Mouse (Mus musculus) c-Kit-positive CD71-positive TER-119-positive erythroid progenitor cells, embryonic 14.5 days (primary cell): ENCODE data around the gene Trcg1.

Experiments
- DNase-seq: peaks from one replicate; pipeline ENCODE4 v3.0.0-alpha.2; 2013; ENCODE audit warnings: low spot score

The Trcg1 gene

GRCm38 (mm10) chr9:57233142-57233541 lies 3.2 kb upstream of the Trcg1 start:
- DNase-seq: no peak

GRCm38 (mm10) chr9:57233767-57234166 lies 2.6 kb upstream of the Trcg1 start:
- no peak for DNase-seq

DNA sequence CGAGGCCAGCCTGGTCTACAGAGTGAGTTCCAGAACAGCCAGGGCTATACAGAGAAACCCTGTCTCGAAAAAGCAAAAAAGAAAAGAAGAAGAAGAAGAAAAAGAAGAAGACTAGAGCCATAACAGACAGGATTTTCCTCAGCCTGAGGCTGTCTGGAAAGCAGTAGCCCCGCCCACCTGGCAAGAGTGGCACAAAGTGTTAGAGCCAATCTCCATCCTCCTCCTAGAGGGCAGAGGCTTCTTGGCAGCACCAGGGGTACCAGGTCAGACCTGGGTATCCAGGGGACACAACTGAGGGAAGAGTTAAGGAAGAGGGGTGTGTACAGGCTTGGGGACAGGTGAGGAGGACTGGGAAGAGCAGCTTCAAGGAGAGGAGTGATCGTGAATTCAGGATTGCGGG lies 1.3 kb downstream of the Trcg1 start:
- no peak for DNase-seq

DNA sequence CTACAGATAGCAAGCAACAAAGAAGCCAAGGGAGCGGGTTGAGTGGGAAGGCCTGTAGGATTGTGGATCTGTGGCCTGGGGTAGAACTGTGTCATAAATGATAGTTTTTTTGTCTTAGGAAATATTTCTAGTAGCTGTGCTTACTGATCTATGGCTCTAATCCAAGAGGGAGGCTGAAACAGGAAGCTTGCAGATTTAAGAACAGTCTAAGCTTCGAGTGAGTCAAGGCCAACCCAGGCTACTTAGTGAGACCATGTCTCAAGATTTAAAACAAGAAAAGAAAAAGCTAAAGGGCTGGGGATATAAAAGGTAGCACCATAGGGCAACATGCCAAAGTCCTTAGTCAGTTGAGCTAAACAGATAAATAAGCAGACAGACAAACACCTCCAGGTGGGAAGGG lies 1.9 kb downstream of the Trcg1 start:
- no peak for DNase-seq

- no peak for DNase-seq
Observed at GRCm38 (mm10) chr9:57241111-57241510, 4.8 kb downstream of the Trcg1 start.

- DNase-seq: no peak
Observed at GRCm38 (mm10) chr9:57242916-57243315, 6.6 kb downstream of the Trcg1 start.

- DNase-seq: no peak
Observed at GRCm38 (mm10) chr9:57244106-57244685, 7.8 kb downstream of the Trcg1 start.

DNA sequence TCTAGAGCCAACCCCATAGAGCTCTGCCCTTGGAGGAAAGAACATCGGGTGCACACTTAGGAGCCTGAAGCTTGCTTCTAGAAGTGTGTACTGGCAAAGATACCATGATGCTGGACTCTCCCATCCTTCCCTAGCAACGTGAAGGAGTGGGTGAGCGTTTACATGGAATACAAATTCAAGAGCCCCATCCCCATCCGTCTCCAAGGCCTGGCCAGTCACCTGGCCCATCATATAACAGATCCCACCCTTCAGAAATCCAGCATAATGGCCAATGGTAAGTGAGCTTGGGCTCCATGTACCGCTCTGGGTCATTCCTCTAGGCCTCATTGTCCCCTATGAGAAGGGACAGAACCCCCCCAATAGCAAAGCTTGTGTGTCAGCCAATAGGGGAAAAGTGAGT lies 10.1 kb downstream of the Trcg1 start:
- no peak for DNase-seq

DNA sequence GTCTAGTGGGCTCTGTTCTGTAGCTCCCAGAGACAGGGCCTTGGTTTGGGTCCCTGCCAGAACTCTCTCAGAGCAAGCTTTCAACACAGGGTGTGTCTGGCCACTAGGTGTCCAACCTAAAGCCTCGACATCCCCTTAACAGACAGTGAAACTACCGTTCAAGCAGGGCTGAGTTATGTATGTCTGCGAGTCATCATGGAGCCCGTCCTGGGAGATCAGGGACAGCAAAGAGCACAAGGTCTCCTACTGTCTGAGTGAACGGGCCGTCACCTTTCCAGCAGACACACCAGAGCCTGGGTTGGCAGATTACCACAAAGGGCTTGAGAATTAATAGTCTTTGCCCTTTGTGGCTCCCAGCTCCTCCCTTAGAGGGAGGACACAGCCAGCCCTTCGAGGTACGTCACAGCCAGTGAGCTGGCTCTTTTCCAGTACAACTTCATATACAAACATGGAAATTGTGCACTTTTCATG lies 10.9 kb downstream of the Trcg1 start:
- DNase-seq: no peak

DNA sequence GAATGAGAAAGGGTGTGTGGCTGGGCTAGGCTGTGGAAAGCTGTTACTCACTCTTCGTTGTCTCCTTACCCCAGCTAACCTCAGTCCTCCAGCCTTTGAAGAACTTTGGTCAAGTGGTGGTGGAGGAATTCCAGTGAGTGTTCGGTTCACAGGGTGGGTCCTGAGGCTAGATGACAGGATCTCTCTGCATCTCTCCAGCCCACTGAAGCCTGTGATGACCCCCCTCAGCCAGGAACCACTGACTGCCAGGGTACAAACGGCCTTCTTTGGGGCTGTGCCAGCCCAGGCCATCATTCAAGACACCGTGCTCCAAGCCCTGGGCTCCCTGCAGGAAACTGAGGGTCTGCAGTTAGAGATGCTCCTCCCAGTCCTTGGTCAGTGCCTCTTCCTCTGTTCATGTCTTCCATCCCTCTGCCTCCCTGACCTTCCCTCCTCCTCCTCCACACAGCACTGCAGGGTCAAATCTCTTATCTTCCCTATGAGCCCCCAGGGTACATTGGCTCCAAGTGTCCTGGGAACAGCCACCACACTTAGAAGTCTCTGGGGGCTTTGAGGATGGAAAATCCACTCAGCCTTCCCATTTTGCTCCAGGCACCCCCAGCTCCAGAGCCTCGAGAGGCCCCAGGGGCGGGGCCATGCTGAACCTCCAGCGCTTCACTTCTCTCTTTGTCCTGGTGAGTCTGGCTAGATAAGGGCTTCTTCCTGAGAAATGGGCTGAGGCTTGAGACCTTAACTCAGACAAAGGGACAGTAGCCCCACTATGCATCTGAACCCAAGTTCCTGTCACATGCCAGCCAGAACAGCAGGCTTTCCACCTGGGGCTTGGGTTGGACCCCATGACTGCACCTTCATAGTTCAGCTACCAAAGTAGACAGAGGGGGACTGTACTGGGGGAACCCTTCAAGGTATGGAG lies 11.9 kb downstream of the Trcg1 start:
- no peak for DNase-seq

GRCm38 (mm10) chr9:57250026-57250425 lies 13.7 kb downstream of the Trcg1 start:
- DNase-seq: no peak

DNA sequence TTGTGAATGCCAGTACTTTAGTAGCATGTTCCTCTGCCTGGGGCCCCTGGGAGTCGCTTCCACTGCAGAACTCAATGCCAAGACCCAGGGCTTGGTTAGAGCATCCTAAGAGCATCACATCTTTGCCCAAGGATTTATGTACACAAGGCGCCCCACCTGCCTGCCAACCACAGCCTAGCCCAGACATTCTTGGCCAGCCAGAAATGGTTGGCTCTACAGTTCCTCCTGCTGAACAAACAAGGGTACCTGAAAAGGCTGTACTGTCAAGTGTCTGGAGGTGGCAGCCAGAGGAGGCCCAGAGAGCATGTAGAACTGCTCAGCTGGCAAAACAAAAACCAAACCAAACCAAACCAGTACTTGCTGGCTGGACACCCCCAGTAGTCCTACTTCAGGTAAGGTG lies 14.8 kb downstream of the Trcg1 start:
- DNase-seq: no peak

DNA sequence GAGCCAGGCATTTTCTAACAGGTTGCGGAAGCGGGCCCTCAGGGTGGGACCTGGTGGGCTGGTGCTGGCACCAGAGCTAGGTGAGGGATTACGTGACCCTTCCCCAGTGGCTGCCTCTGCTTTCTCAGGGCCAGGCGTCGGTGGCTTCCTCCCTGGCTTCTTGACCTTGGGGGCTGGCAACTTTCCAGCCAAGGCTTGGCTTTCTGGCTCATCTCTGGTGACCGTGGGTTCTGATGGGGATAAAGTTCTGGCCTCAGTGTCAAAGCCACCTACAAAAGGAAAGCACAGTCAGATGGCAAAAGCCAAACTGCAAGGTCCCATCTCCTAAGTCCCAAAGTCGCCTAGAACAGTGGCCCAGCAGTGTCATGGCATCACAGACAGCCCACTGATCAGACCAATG lies 17.7 kb downstream of the Trcg1 start:
- no peak for DNase-seq

DNA sequence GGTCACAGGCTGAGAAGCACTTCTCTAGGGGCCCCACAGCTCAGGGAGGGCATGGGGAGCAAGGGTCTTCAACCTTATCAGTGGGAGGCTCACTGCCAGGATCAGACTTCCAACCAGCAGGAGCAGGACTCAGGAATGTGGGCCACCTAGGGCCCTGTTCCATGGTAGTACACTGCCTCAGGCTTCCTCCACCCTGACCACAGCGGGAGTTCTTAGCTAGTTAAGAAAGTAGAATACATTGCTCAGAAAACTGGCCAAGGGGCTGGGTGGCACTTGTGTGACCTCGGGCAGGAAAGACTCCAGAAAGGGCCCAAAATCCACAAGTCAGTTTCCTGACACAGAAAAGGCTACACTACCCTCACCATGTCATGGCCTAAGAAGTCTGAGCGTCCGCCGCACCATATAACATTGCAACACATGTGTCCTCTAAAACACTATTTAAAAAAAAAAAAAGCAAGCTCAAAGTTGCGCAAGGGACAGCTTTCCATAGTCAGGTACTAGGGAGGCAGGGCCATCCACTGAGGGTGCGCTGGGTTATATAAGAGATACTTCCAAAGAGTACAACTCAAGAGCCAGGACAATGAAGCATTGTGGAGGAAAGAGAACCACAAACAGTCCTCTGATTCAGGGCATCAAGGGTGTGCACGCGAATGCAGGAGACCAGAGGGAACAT lies 18.6 kb downstream of the Trcg1 start:
- no peak for DNase-seq

DNA sequence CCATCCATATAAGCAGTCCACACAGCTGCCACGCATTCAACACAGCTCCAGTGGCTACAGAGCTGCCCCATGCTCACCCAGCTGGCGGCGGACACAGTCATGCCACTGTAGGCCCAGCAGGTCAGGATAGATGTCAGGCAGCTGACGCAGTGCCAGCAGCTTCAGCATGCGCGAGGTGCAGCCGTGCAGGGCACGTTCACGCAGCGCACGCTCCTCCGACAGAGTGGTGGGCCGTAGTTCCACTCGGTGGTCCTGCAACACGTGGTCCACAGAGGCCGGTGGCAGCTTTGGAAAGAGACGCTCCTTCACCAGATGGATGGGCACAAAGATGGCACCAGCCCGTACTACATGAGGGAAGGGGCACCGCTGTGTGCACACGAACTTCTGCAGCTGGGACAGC lies 20.0 kb downstream of the Trcg1 start:
- DNase-seq: no peak

DNA sequence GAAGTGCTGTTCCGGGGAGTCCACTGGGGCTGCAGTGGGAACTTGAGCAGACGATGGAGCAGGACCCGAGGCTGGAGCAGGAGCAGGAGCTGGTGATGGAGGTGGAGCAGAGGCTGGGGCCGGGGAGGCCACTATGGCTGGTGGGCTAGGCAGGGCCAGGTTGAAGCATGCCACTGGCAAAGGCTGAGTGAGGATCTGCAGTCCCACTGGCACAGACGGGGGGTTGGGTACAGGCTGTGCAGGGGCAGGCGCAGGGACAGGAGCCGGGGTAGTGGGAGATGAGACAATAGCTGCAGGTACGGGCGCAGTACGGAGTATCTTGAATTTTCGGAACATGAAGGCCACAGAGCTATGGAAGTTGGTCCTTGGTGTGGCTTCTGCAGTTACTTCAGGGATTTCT lies 20.5 kb downstream of the Trcg1 start:
- DNase-seq: no peak

- no peak for DNase-seq
Observed at GRCm38 (mm10) chr9:57257627-57258026, 21.3 kb downstream of the Trcg1 start.

DNA sequence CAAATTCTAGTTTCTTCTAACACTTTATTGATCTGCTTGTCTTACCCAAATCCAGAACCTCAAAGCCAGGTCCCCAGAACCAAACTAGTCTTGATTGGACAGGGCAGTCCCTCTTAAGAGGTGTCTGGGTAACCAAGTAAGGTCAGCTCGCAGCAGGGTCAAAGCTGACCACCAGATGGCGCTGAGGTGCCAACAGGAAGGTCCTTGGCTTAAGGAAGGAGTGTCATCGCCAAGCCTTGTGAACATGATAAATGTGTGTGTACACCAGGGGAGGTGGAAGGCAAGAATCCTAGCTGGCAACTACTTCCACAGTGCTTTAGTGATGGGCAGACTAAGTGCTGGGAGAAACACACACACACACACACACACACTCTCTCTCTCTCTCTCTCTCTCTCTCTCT lies 23.4 kb downstream of the Trcg1 start:
- peak; percentile 92 for DNase-seq

DNA sequence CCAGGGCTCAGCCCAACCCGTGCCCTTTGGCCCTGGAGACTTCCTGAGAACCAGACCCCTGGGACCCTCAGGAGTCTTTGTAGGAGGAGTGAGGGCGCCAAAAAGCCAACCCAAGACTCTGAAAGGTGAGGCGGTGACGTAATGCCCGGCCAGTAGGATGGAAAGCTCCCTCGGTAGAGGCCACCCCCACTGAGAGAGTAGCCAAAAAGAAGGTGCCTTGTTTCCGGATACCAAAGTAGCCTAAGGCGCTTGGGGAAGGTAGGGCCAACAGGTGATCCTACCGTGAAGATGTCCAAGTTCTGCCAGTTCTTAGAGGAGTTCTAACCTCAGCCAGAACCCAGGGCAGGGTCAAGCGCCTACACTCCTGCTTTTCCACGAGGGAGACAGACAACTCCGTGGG lies 24.6 kb downstream of the Trcg1 start:
- DNase-seq: peak; percentile 11

DNA sequence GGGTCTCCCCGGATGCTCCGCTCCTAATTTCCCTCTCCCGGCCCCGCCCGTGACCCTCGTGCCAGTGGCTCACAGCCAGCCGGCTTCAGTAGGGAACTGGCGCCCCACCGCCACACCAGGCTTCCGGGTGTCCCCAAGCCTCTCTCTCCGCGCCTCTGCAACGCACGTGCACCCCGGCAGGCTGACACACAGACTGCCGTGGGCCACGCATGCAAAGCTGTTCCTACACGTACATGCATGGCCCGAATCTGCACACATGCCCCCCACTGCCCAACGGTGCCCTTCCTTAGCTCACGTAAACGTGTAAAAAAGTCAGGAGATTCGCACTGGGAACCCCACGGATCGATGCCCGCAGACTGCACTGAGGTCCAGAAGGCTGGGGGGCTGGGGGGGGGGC lies 25.2 kb downstream of the Trcg1 start:
- DNase-seq: peak; percentile 24

- DNase-seq: peak; percentile 65
Observed at GRCm38 (mm10) chr9:57261913-57262794, 25.8 kb downstream of the Trcg1 start, which contains the start of gene 1700017B05Rik. Gene 1700017B05Rik (minus strand): TSS chr9:57262612.
